Mouse (Mus musculus) left cerebral cortex, adult 11 months (tissue): ENCODE results near the gene Rab2b.
A peak's percentile ranks its signal among the peaks of the same experiment; 100 is the strongest.

Experiments
- DNase-seq: peaks from one replicate; pipeline ENCODE4 v3.0.0; 2022; ENCODE audit warnings: low spot score

The Rab2b gene

GRCm38 (mm10) chr14:52277210-52277609 is 2.1 kb downstream of the Rab2b start:
- no peak for DNase-seq

GRCm38 (mm10) chr14:52272781-52273180 is 6.6 kb downstream of the Rab2b start:
- DNase-seq = no peak

- DNase-seq = peak; percentile 98
Observed at GRCm38 (mm10) chr14:52257484-52258213, 21.7 kb downstream of the Rab2b start, which contains the start of gene Chd8. Chd8 (minus strand) TSS chr14:52257780.

- no peak for DNase-seq
Observed at GRCm38 (mm10) chr14:52256311-52257175, 22.8 kb downstream of the Rab2b start.

- no peak for DNase-seq
Observed at GRCm38 (mm10) chr14:52246129-52246528, 33.2 kb downstream of the Rab2b start.

- DNase-seq = no peak
Observed at GRCm38 (mm10) chr14:52244690-52245042, 34.7 kb downstream of the Rab2b start.

GRCm38 (mm10) chr14:52244041-52244689 is 35.2 kb downstream of the Rab2b start:
- peak; percentile 97 for DNase-seq

- DNase-seq = no peak
Observed at GRCm38 (mm10) chr14:52236216-52236615, 43.1 kb downstream of the Rab2b start.

- no peak for DNase-seq
Observed at GRCm38 (mm10) chr14:52235165-52235564, 44.2 kb downstream of the Rab2b start.

- no peak for DNase-seq
Observed at GRCm38 (mm10) chr14:52232249-52232648, 47.1 kb downstream of the Rab2b start.

- no peak for DNase-seq
Observed at GRCm38 (mm10) chr14:52225972-52226371, 53.4 kb downstream of the Rab2b start.

- DNase-seq = no peak
Observed at GRCm38 (mm10) chr14:52217261-52217660, 62.1 kb downstream of the Rab2b start.
